Mouse (Mus musculus) G1E (cell line): ENCODE measurements around the gene Acot11.

ENCODE experiments used
- CTCF ChIP-seq: IDR thresholded peaks from 2 replicates; pipeline ENCODE4 v1.5.1; 2012; ENCODE audit warnings: low read depth, low read length, inconsistent platforms, mixed read lengths
- GATA1 ChIP-seq: IDR thresholded peaks from 2 replicates; pipeline ENCODE4 v1.6.1; 2012; ENCODE audit warnings: borderline replicate concordance, low read length, inconsistent platforms, mixed read lengths
- GATA2 ChIP-seq: IDR thresholded peaks from 2 replicates; pipeline ENCODE4 v1.6.1; 2012; ENCODE audit warnings: low read depth, low read length, inconsistent platforms, borderline replicate concordance
- POLR2AphosphoS5 ChIP-seq: IDR thresholded peaks from 2 replicates; pipeline ENCODE4 v1.6.1; 2012; ENCODE audit warnings: low read depth, low read length, inconsistent platforms; ENCODE audit not compliant: insufficient replicate concordance
- TAL1 ChIP-seq: conservative IDR thresholded peaks from 2 replicates; pipeline ENCODE4 v1.6.1; 2012; ENCODE audit warnings: low read depth, low read length, inconsistent platforms, mixed read lengths

DNA sequence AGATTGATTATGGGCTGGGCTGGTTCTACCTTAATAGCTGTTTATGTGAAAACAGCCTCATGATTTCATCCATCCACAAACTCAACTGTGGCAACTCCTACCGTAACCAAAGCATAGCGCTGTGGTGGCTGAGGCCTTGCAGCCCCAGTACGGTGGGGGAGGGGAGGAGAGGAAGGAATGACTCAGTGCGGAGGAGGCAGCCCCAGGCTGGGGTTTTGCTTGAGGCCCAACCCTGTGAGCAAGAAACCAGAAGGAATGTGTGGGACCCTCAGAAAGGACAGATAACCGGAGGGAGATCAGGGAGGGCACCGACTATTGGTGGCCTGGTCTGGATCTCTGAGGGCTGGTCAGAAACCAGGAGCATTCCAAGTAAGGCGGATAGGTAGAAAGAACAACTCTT is 17.0 kb downstream of the Acot11 start:
- no peak for TF ChIP-seq CTCF
- TF ChIP-seq TAL1, result no peak
- TF ChIP-seq GATA1, result no peak
- TF ChIP-seq POLR2AphosphoS5, result no peak
- no peak for TF ChIP-seq GATA2
